Mouse (Mus musculus): Measurements from ENCODE around the gene Nos3.
A peak's percentile ranks its signal among the peaks of the same experiment; 100 is the strongest.

The Nos3 gene

DNA sequence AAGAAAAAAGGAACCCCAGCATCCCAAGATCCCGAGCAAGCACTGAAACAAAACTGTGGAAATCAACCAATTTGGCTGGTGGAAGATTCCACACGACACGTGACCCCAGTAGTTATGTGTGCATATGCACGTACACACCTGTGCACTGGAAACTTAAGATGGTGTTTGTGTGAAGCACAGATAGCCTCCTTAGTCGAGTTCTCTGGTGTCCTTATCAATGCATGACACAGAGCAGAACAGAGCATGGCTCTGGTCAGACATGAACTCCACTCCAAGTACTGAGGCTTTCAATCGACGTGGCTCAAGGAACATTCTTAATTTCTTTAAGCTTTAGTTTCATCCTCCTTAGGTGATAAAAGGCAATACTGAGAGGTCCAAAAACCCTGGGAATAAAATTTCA is 18.3 kb upstream of the Nos3 start:
- no peak for DNase-seq

DNA sequence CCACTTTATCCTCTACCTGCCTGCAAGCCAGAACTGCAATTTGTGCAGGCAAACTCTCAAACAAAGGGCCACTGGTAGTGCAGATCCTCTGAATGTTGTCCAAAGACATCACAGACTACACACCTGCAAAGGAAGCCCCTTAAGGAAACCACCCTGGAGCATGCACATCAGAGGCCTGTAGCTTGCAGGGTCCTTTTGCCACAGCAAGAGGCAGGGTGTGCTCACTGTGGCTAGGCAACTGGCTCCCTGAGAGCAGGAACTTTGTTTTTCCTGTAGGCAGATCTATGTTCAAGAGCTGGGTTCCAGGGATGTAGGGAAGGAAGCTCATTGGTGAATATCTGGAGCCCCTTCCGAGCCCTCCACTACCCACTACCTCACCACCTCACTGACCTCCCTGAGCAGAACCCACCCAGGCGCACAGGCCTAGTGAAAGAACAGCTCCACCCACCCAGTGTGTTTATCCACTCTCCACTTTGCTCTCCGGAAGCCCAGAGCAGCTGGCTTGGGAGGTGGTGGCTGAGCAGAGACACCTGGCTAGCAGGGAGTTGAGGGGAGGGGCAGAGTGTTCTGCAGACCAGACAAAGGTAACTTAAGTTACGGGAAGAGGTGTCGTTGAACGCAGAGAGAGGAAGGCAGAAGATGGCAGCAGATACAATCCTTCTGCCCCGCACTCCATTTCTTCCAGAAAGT is 17.3 kb upstream of the Nos3 start:
- no peak for DNase-seq

DNA sequence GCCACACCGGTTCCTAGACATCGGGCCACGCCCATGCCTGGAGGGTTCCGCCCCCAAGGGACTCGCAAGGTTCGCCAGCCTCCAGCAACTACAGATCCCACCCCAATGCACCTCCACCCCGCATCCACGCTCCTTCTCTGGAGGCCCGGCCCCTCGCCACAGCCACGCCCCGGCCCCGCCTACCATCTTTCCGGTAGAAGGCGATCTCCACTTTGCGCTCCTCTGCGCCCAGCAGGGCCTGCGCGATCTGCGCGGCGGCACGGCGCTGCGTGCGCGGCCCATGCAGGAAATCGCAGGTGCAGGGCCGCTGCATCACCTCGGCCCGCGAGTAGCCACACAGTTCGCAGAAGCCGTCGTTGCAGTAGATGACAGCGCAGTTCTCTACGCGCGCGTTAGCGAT is 16.5 kb upstream of the Nos3 start:
- DNase-seq: peak; percentile 77

- DNase-seq: peak; percentile 47
Measured at GRCm38 (mm10) chr5:24348546-24348945, 16.1 kb upstream of the Nos3 start.

GRCm38 (mm10) chr5:24350073-24350472 is 14.5 kb upstream of the Nos3 start:
- DNase-seq: no peak

GRCm38 (mm10) chr5:24350531-24351250 is 13.9 kb upstream of the Nos3 start:
- DNase-seq: no peak

- DNase-seq: no peak
Measured at GRCm38 (mm10) chr5:24351278-24351677, 13.3 kb upstream of the Nos3 start, which contains the start of gene Kcnh2. Gene Kcnh2 (minus strand): TSS chr5:24351604.

DNA sequence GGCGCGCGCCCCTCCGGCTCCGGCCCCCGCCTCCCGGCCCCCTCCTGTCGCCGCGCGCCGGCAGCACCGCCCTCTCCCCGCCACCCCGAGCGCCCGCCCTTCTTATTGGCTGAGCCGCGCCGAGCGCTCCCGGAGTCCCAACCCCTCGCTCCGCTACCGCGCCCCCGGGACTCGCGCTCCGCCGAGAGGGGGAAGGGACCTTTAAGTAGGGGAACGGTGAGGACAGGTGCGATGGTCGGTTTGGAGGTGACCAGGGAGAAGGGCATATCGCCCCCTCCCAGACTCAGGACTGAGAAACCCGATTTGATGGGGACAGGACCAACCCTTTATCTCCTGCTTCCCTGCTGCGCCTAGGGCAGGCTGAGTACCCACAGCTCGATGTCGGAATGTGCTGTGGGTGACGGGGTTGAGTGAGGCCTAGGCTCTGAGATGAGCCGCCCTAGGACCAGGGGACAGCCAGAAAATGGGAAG is 12.9 kb upstream of the Nos3 start:
- peak; percentile 85 for DNase-seq

DNA sequence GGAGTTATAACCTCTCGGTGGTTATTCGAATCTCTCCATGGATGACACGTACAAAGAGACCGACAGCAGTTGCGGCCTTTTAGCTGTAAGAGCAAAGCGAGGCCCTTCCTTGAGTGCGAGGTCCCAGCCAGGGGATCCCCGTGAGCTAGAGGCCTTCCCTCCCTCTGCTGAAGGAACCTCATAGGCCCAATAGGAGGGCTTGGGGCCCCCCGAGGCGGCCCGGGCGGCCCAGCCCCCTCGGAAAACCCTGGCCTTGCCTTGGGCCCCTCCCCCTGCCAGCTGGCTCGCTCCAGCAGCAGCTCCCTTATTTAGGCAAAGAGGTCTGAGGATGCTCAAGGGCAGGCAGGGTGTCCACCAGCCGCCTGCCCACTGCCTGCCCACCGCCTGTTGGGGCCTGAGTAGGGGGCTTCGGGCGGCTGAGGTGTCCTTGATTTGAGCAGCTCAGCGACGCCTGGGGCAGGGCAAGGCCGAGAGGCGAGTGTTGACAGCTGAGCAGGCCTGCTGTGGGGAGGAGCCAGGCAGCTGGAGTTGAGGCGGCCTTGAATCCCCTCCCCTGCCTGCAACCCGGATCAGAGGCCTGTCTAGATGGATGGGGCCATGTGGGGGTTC is 12.3 kb upstream of the Nos3 start:
- peak; percentile 55 for DNase-seq

- DNase-seq: no peak
Measured at GRCm38 (mm10) chr5:24353327-24353726, 11.3 kb upstream of the Nos3 start.

DNA sequence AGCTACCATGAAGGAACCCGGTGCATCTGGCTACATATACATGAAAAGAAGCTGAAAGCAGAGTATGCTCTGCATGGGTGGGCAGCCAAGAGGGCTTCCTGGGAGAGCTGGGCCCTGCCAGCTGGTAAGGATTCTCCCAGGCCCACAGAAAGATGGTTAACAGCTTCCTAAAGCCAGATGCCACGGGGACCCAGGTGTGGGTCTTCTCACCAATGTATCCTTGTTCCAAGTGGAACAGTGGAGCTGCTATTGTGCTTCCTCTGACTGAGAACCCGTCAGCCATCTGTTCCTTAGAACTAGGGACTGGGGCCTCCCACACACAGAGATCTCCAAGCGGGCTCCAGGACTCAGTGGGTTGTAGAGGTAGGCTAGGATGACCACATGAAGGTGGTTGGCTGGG is 7.8 kb upstream of the Nos3 start:
- no peak for DNase-seq

DNA sequence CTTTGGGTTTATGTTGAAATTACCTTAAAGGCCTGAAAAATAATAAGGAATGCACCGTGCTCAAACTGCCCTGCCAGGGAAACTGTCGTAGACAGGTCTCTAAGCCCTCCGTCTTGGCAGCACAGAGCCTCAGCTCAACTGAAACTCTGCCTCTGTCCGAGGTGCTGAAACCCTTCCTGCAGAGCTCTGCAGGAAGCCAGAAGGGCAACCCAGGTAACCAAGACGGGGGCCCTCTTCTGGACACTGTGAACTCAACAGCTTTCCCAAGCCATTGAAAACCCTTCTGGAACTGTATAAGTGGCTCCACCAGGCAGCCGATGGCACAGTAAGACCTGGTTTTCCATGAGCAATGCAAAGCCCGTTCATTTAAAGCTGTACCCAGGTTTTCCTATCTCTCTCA is 7.1 kb upstream of the Nos3 start:
- peak; percentile 87 for DNase-seq

DNA sequence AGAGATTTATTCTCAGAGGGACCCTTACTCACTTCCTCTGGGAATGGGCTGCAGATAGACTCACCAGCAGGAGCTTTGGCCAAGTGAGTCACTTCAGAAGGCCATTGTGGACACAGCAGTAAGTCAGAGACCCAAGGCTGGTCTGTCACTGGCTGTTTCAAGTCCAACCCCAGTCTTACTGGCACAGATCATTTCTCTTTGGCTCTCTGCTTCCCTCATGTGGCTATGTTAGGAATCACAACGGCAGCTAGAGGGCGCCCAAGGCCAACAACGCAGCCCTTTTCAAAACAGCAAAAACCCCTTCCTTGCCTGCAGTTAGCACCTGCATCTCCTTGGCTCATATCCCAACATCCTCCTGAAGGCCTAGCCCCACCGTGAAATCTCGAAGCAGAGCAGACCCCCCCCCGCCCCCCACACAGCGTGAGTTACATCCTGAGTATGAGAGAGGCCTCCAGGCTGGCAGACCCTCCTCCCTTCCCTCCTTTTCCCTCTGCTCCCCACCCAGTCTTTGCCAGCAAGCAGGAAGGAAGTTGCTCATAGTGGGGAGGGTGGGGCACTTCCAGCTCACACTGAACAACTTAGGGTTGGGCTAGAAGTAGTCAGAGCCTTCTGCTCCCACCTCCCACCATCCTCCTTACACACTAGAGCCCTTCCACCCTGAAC is 3.7 kb upstream of the Nos3 start:
- peak; percentile 86 for DNase-seq

DNA sequence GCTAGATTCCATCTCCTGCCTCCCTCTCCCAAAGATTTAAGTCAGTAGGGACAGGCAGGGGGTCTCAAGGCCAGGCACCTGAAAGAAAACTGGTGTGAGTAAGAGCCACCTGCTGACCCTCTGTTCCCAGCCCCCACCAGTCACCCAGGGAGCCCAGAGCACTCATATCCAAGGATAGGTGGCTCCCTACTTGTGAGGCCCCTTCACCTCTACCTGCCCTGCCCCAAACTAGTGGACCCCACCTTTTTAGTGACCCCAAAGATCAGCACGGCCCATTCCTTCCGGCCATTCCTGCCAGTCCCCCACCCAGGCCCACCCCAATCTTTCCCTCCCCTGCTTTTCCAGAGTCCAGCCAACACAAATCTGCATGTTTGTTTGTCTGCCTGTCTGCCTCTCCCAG is 1.1 kb upstream of the Nos3 start:
- DNase-seq: no peak

DNA sequence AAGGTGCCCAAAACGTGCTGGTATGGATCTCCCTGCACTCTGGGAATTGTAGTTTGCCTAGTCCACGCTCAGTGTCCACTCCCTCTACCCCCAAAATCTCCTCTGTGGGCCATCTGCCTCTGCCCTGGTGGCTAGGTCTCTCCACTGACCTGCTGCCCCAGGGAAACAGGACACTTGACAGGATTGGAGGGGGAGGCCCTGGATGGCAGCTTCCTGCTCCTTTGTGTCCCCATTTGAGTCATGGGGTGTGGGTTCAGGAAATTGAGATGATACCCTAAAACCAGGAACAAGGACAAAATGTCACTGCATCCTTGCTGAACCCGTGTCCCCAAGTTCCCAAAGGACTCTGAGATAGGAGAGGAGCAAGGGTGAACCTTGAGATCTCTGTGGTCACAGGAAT is 549 bp upstream of the Nos3 start:
- DNase-seq: no peak

GRCm38 (mm10) chr5:24364963-24365362 is 353 bp downstream of the Nos3 start:
- no peak for DNase-seq

- DNase-seq: no peak
Measured at GRCm38 (mm10) chr5:24365528-24365927, 918 bp downstream of the Nos3 start.

DNA sequence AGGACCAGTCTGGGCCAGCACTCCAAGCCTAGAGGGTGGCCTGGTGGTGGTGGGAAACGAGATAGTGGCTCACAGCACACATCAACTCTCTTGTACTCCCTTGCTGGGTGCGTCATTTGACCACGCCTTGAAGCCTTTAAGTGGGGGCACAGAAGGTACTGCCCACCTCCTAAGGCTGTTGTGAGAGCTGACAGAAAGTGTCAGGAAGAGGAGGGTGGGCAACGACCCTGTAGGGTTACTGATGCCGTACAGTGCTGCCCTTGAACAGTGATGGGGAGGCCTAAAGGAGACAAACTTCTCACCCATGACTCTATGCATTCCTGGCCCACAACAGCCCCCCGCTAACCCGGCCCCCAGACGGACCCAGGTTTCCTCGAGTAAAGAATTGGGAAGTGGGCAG is 1.8 kb downstream of the Nos3 start:
- no peak for DNase-seq

GRCm38 (mm10) chr5:24369767-24370166 is 5.2 kb downstream of the Nos3 start:
- DNase-seq: no peak

GRCm38 (mm10) chr5:24373807-24374206 is 9.2 kb downstream of the Nos3 start:
- DNase-seq: no peak

GRCm38 (mm10) chr5:24374216-24374615 is 9.6 kb downstream of the Nos3 start:
- no peak for DNase-seq

GRCm38 (mm10) chr5:24374666-24375328 is 10.2 kb downstream of the Nos3 start:
- no peak for DNase-seq

- no peak for DNase-seq
Measured at GRCm38 (mm10) chr5:24378700-24379099, 14.1 kb downstream of the Nos3 start.
